Mouse (Mus musculus) cerebellum, postnatal 25 days (tissue): ENCODE results near the gene Dhx32.

Source experiments
- DNase-seq, 2 experiments: peaks; one replicate each; pipeline ENCODE4 v3.0.0; 2021; ENCODE audit warnings: mixed read lengths in 2 of 2

The Dhx32 gene

DNA sequence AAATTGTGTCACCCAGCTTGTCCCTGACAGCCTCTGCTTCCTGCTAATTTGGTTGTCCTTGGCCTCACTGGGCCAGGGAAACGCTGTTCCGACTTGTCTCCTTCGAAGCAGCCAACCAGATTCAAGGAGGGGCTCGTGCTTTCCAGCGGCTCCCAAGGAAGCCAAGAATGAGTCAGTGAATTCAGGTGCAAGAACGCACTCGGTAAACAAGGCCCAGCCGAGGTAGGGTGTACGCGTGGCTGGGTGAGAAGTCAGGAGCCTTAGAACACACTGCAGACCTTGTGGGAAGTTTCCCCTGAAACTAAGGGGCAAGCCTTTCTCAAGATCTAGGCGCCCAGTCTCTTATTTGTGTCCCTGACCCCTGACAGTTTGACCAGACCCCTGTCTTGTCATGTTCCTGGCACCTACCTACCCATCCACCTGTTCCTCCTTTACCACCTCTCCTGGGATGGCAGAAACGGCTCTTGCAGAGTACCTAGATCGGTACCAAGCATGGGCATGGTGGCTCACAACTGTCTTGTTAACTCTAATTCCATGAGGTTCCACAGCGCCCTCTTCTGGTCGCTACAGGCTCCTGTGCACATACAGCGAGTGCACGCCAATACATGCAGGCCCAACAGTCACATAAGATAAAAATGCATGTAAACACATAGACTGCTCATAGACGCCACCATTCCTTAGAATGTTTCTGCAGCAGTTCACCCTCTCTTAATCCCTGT, at the start of gene Dhx32:
Gene Dhx32, minus strand, starts transcription at position 10 of the 719 bp plus-strand sequence.
- DNase-seq, result peak; percentile 78 to 88

DNA sequence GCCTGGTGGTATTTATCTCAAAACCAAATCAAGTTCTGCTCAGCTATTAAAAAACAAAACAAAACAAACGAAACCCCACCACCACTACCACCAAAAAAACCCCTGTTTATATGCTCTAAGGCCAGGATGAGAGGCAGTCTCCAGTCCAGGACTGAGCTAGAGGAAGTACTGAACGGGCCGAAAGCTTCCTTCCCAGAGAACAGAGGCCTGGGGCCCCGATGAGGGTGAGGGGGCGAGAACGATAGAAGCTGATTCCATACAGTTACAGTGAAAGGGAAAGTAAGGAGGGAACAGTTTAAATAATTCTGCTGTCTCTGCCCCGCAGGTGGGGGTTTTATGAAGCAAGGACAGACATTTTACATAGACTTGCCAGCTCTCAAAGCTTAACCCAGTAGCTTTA, 47.1 kb upstream of the Dhx32 start:
- no peak for DNase-seq

DNA sequence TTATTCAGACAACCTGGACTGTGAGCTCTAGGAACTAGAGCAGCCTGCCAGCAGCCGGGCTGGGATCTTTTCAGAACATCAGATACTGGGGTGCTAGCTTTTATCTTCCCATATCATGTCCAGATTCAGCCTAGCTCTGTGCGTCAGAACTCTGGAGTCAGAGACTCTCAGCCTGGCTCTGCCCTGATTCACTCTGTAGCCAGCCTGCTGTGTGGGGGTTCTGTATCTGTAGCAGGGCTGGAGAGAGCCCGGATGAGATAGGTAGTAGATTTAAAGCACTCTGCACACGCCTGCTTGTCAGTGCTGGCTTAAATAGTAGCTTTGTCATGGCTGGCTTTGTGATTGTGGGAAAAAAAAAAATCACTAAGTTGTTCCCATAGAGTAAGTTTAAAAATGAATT, 46.0 kb upstream of the Dhx32 start:
- no peak for DNase-seq

DNA sequence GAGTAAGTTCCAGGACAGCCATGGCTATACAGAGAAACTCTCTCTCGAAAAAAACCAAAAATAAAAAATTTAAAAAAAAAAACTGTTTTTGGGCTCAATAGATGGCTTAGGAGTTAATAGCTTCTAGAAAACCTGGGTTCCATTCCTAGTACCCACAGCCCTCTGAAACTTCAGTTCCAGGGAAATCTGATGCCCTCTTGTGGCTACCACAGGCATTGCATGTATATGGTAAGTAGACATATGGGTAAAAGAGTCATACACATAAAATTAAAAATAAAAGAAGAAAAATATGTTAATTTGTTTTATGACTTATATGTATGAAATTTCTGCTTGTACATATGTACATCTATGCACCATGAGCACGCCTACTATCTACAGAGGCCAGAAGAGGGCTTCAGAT, 42.1 kb upstream of the Dhx32 start:
- DNase-seq, result peak in 1 of 2 experiments; percentile 26

DNA sequence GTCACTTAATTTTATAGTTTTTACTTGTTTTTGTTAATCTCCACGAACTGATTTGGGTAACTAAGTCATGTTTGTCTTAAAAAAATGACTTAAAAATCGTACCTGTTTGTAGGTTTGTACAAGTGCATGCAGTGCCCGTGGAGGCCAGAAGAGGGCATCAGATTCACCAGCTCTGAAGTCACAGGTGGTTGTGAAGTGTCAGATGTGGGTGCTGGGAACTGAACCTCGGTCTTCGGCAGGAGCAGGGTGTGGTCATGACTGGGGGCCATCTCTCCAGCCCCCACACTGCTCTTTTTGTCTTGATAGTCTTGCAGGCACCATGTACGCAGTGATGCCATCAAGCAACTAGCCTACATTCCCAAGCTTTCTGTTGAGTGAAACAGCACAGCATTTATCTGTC, 41.2 kb upstream of the Dhx32 start:
- DNase-seq, result peak in 1 of 2 experiments; percentile 8

DNA sequence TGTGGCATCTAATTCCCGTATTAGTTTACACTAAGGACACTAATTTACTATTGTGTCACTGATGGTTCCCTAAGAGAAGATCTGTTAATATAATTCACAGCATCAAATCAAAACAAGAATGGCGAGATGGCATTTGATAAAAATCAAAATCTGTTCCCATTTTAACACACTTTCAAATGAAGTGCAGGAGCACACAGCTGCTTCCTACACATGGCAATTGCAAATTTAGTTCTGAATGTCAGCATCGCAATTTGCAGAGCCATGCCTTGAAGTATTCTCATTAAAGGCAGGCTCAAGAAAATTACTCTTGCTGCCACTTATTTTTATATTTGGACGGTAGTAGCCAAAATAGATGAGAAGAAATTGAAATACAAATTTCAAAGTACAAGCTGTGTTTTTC, 30.8 kb upstream of the Dhx32 start:
- no peak for DNase-seq

DNA sequence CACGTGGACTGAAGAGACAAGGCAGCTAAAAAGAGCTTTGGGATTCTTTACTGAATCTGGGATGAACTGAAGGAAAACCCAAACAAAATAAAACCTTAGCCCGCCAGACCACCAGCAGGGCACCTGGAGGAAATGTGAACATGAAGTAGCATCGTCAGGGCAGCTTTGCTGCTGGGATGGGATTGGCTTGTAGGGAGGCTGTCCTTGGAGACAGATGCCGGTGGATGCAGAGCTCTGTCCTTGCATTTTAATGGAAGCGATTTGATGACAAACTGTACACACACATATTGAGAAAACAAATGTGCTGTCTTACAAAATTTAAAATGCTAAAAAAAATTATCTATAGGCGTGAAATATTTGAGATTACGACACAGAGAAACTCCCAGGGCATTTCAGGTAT, 30.4 kb upstream of the Dhx32 start:
- DNase-seq, result no peak

DNA sequence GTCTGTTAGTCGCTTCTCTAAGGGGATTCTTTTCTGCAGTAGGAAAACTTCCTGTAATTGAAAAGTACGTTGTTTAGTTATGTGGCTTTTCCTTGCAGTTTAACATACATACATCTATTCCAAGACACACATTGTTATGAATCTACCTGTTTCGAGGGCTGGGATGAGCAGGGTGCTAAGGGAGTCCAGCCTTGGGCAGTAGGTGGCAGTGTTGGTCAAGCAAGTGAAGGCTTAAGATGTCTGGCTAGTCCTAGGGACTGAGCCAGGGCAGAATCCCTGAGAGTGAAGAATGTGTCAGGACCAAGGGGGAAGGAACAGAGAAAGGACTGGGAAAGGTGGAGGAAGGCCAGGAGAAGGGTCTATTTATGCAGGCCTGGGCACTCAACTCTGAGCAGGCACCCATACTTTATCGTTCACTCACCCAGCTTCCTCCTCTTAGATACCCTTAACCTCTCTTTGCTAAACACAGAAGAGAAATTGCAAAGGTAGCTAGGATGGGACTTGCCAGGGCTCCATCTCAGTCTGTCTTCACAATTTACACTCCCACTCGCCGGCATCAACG, 23.2 kb upstream of the Dhx32 start:
- peak; percentile 74 to 88 for DNase-seq

DNA sequence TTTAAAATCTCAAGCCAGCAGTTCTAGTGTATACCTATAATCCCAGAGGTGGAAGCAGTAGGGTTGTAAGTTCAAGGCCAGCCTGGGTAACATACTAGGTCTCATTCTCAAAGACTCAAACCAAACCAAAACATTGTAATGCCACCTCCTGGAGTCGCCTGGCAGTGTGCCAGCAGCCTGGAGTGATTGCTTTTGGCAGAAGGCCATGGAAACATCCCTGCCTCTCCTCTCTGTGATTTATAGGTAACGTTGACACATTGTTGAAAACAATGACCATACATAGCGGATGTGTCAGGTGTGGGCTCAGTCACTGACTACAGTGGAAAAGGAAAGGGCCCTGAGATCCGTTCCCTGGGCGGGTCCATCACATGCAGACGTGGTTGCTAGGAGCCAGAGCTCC, 19.3 kb upstream of the Dhx32 start:
- no peak for DNase-seq

DNA sequence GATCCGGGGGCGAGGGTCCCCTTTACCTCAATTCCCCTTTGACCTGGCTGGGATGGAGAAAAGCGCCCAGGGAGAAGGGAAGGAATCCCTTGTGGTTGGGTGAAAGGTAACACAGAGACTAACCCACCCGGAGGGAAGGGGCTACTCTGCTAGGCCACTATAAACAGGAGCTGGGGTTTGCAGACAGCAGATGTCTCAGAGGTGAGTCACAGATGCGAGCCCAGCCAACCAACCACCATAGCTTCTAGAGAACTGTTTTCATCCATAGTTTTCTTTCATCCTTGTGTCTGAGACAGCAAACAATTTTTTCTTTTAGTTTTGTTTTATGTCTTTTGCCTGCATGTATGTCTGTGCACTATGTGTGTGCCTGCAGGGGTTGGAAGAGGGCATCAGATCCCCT, 17.4 kb upstream of the Dhx32 start:
- DNase-seq, result no peak

DNA sequence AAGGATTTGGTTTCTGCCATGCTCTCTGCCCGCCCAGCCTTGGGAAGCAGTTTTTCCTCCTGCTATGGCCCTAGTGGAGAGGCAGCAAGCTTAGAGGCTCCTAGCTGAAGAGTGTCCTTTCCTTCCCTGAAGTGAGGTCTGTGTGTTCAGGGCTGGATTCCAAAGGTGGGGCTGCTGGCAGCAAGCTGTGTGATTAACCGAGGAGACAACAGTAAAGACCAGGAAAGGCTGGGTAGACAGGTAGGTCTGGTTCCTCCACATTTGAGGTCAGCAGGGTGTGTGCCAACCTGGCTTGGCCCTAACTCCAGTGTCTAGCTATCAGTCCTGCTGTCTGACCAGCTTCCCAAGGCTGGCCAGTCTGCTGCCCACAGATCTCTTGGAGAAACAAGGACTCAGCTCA, 12.2 kb upstream of the Dhx32 start:
- DNase-seq, result peak; percentile 25 to 45

DNA sequence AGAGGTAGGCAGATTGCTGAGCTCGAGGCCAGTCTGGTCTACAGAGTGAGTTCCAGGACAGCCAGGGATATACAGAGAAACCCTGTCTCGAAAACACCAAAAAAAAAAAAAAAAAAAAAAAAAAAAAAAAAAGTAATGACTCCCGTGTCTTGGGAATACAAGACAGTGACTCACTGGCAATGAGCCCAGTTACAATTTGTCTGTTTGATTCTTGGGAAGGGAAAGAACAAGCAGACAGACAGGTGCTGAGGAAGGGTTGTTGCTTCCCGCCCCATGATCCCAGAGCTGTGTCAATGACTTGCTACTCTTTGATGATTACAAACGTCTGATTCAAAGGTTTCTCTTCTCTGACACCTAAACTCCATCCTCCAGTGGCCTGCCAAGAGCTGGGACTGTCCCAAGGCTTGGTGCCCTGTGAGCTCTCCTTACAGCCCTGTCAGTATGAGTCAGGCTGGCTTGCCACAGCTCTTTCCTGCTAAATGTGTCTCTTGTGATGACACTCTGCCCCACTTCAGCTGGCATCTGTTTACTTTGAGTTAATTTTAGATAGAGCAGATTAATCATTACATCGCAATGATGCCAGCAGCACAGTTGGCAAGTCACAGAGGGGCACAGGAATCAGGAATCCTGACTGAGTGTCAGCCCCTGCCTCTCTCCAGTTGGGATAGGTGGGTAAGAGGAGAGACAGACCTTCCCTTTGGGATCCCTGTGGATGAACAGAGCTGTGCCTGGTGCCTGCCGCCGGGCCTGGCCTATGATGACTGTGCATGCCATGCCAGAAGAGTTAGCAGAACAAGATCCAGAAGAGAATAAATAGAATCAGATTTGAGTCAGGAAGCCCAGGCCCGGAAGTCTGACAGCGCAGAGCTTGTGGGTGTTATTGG, 11.0 kb upstream of the Dhx32 start:
- DNase-seq, result peak; percentile 65 to 75

DNA sequence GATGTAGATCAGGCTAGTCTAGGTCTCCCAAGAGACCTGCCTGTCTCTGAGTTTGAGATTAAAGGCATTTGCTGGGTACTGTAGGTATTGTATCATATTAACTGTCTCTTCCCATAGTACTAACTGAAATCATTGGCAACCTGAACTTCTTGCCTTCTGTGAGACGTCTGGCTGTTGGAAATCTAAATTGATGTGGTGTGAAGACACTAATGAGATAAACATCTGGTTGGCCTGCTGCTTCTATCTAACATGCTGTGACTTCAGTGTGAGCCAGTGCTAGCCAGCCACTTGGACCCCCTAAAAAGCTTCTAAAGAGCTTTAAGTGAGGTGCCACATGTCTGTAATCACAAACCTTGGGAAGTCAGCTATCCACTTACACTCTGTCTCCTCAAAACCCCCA, 10.2 kb upstream of the Dhx32 start:
- DNase-seq, result no peak

DNA sequence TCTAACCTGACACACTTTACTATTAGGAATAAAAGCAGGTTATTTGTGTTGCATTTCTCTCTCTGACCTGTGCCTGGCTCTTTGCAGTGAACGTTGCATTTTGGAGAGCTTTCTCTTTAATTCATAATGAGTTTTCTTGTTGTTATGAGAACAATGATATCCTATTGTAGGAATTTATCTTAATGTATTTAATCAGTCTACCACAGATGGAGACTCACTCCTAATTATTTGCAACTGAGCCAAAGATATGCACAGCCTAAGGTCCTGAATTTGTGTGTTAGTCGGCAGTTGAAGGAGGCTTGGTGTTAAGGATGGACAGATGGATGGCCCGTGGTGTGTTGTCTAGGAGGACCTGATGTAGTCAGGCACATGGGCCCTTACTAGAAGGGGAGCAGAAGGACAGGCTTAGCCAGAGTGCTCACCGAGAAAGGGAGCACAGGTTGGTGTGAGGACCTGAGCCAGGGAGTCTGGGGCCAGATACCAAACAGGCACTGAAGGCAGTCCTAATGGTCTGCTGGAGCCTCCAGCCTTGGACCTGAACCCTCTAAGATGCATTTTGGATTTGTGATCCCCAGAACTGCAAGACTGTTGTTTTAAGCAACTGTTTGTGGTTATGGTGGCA, 8.2 kb upstream of the Dhx32 start:
- no peak for DNase-seq

DNA sequence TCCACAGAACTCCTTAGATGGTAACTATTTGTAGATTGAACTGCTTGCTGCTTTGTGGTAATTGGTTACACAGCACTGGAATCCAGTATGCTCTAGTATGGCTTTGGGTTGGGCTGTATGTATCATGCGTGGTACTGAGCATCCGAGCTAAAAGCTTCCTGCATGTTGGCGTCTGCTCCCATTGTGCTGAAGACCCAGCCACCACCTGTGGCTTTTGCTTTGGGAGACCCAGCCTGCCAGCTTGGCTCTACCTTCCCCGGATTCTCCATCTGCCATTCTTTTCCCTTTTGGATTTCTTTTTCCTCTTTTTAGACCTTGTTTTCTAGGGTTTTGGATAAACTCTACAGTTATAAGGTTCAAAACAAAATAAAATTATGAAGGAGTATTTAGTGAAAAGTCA, 7.6 kb upstream of the Dhx32 start:
- DNase-seq, result peak in 1 of 2 experiments; percentile 53

DNA sequence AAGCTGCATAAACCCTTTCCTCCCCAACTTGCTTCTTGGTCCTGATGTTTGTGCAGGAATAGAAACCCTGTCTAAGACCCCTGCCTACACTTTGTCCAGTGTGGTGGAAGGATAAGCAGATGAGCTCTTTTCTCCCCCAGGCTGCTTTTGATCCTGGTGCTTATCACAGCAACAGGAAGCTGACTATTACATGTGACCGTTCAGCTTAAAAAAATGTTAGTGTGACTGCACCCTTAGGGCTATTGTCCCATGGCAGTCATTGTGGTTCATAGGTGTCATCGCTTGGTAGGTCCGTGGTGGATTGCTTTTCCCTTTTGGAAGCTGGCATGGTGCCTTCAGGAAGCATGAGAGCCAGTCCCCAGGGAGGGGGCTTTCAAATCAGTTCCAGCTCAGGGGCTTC, 5.6 kb upstream of the Dhx32 start:
- no peak for DNase-seq

DNA sequence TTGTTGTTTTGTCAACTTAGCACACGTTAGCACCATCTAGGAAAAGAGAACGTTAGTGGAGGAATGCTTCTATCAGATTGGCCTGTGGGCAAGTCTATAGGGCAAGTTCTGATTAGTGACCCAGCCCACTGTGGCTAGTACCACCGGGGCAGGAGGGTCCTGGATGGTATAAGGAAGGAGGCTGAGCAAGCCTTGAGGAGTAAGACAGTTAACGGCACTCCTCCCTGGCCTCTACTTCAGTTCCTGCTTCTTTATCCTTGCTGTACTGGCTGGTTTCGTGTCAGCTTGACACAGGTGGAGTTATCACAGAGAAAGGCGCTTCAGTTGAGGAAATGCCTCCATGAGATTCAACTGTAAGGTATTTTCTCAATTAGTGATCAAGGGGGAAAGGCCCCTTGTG, 5.0 kb upstream of the Dhx32 start:
- no peak for DNase-seq

DNA sequence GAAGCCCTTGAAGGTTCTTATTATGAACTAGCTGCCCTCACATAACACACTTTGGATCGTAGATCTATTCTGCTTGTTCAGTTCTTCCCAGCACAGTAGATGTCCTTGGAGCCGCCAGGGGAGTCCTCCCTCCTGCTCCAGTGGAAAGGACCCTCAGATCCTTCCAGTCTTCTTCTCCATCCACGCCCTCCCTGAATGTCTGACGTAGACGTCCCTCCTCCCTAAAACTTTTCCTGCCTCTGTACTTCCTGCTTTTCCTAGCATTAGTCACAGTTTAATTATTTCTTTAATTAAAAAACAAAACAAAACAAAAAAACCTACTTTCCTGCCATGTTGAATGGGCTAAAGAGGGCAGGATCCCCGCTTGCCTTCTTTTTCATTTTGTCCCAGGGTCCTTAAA, 535 bp downstream of the Dhx32 start:
- no peak for DNase-seq

DNA sequence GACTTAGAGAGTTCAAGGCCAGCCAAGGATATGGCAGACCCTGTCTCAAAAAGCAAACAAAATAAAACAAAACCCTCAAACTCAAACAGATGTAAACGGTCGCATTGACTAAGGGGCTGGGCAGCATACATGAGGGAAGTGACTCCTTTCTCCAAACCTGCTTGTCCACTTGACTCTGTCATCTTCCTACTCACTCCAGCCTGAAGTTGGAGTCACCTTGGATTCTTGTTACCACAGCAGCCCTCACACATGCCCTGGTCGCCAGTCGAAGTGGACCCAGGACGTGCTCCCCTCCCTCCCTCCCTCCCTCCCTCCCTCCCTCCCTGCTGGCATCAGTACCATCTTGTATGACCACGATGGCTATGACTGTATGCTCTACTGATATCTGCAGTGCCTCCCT, 943 bp downstream of the Dhx32 start:
- no peak for DNase-seq

DNA sequence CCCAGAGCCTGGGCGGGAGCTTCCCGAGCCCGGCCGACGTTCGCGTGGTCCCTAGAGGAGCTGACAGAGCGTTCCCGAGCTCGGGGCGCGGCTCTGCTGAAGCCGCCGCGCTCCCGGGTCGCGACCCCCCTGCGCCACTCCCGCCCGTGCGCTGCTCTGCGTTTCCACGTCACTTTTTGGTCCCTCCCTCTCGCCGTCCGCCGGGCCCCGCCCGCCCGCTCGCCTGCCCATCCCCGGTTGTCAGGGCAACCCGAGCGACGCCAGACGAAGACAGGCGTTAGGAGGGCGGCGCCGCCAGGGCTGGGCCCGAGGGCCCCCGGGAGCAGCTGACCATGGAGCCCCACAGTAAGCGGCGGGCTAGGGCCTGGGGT, 5.9 kb downstream of the Dhx32 start, which contains the start of gene Fank1:
Gene Fank1, plus strand, starts transcription at position 236 of the 371 bp plus-strand sequence.
- peak; percentile 92 to 94 for DNase-seq

DNA sequence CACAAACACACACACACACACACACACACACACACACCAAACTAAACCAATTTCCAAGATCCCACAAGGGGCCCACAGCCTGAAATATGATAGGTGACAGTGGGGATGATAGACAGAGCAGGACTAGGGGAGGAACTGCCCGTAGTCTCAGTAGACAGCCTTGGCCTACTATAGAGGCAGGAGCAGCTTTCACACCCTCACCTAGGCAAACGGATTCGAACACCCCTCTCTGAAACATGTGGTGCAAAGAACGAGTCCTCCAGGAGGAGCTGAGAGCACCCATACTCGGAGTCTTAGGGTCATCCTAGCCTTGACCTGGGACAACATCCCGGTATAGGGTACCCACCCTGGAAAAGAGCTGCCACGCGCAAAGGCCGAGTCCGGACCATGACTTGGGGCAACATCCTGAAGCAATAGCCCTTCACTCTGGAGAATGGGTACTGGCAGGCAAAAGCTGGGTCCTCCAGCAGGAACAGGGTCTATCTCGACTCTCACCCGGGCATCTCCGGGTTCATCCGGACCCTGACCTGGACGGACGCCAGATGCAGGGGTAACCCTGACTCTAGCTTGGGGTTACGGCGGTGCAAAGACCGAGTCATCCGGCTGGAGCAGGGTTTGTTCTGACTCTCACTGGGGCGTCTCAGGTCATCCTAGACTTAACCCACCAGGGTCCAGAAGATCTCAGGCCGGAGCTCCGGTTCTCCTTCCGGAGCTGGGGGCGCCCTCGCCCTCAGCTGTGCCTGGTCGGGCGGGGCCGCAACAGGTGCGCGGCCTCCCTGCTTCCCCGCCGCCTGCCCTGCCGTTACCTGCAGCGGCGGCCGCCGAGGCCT, 6.5 kb downstream of the Dhx32 start:
- DNase-seq, result no peak

DNA sequence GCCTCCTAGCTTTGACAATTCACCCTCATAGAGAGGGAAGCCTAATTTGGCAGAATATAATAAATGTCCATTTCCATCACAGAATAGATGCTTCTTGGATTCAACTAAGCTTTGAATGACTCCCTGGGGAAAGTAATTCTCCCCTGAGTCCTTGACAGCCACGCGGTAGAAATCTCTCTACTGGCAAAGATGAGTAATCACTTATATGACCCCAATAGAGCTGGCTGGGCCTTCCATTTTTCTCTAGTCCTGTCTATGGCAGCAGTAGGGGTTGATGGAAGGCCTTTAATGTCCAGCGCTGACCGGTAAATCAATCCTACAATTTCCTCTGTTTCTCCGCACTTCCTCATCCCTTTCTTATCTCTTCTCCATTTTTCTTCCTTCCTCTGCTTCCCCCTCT, 7.3 kb downstream of the Dhx32 start:
- DNase-seq, result no peak

DNA sequence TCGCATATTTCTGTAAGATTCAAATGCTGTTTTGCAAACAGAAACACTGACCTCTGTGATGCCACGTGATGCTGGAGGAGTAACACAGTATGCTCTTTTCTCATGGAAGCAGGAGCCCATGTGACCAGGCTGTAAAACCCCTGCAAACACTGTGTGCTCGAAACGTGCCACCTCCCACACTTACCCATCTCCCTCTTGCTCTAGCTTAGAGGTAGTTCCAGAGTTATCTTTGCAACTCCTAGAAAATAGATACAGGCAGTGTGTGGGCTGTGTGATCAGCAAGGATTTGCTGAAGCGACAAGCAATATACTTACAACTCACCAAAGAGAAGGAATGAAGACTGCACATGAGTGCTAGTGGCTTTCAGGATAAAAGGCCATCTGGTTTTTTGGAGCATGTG, 14.0 kb downstream of the Dhx32 start:
- DNase-seq, result no peak
